Mouse (Mus musculus) megakaryocyte progenitor cell, adult 5-6 weeks (primary cell): ENCODE results near the gene Fxyd1. TPM values are rescaled to one million over a fixed set of nuclear protein-coding genes. Genes with fewer than 3 reads are reported as not detected.
A peak's percentile ranks its signal among the peaks of the same experiment; 100 is the strongest.

Experiments
- ATAC-seq: replicated peaks from 2 replicates; pipeline ENCODE4 v1.8.0; 2016; ENCODE audit warnings: mild to moderate bottlenecking, moderate TSS enrichment, inconsistent platforms; ENCODE audit not compliant: poor library complexity
- total RNA-seq, 2 experiments: library from RNA; stranded (forward) in 1 of 2; stranded (reverse) in 1 of 2; fragments of 157-497, 149-512 nt in 1 of 2; fragments of 200-1000 nt in 1 of 2; gene quantifications; 2 replicates each; pipeline versions ENCODE4 v1.2.3 to v1.2.4; 2015 to 2017

The Fxyd1 gene
- total RNA-seq, 2 experiments from 2014 or later = not detected

- no peak for ATAC-seq
These were observed 22.7 kb upstream of the Fxyd1 start for GRCm38 (mm10) chr7:31079670-31080069.

- ATAC-seq = peak; percentile 87
These were observed 21.0 kb upstream of the Fxyd1 start for GRCm38 (mm10) chr7:31077885-31078445.

- no peak for ATAC-seq
These were observed 20.5 kb upstream of the Fxyd1 start for GRCm38 (mm10) chr7:31077470-31077869.

GRCm38 (mm10) chr7:31076492-31076891 lies 19.5 kb upstream of the Fxyd1 start, which contains the start of gene Fxyd3:
Gene Fxyd3, minus strand, starts transcription at chr7:31076704.
- no peak for ATAC-seq

GRCm38 (mm10) chr7:31074713-31075069 lies 17.7 kb upstream of the Fxyd1 start:
- ATAC-seq = no peak

- no peak for ATAC-seq
These were observed 17.2 kb upstream of the Fxyd1 start for GRCm38 (mm10) chr7:31074061-31074712.

- no peak for ATAC-seq
These were observed 16.5 kb upstream of the Fxyd1 start for GRCm38 (mm10) chr7:31073546-31073945.

DNA sequence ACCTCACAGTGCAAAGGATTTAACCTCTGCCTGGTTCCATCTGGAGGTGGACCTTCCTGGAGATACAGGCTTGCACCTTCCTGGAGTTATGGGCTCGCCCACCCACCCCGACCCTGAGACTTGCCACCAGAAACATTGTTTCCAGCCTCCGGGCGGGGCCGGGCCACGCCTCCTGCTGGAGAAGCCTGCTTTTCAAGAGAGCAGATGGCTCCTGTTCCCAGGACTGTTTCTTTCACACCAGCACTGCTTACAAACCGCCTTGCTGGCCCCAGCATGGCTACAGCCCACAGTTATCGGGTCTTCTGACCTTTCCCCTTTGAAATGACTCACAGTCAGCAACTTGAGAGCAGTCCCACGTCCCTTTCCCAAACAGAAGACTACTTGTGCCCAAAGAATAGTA lies 15.3 kb upstream of the Fxyd1 start:
- ATAC-seq = no peak

DNA sequence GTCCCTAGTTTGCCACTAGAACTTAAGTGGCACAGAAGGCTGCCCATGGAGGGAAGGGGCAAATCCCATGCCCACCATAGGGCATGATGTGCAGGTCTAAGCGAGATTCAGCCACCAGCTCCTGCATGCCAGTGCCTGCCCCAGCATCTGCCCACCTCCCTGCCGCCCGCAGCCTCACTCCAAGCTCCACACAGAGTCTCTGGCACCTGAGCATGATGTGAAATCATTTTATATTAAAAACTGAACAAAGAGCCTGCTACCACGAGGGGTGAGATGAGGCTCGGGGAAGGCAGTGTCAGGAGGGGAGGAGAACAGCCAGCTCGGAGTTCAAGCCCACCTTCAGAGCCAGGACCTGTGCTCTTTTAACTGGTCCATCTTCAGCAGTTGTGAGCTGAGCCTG lies 13.3 kb upstream of the Fxyd1 start:
- ATAC-seq = no peak

GRCm38 (mm10) chr7:31069491-31069890 lies 12.5 kb upstream of the Fxyd1 start:
- no peak for ATAC-seq

GRCm38 (mm10) chr7:31067836-31068235 lies 10.8 kb upstream of the Fxyd1 start:
- ATAC-seq = no peak

GRCm38 (mm10) chr7:31063074-31063560 lies 6.1 kb upstream of the Fxyd1 start:
- ATAC-seq = no peak

DNA sequence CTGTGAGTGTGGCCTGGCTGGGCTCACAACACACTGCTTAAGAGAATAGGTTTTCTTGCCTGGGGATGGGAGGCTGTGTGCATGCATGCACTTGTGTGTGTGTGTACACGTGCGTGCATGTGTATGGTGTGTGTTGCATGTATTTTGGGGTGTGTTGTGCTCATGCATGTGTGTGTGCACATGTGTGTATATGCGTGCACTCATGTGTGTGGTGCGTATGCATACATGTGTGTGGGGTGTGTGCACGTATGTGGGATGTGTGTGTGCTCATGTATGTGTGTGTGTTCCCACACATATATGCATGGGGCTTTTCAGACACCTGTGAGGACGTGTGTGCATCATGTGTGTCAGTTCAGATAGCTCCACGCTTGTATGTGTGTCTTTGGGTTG lies 3.6 kb upstream of the Fxyd1 start:
- no peak for ATAC-seq

- ATAC-seq = no peak
These were observed 3.1 kb upstream of the Fxyd1 start for GRCm38 (mm10) chr7:31059919-31060620.

DNA sequence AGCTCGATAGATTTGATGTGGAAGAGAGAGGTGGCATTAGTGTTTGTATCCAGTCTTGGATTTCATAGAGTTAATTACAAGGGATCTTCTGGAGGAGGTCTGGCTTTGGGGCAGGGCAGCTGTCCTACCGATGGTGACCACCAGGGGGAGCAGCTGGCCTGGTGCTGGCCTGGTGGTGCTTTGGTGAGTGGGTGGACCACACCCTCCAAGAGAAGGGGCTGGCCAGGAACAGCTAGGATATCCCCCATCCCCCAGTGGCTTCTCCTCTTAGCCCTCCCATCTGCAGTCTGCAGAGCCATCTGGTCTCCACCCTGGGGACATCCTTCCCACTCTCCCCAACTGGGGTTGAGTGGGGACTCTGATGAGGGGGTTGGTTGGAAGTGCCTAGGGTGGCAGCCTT lies 2.1 kb upstream of the Fxyd1 start, which contains the start of gene Lgi4:
TSS of gene Lgi4 (plus strand) at position 235 of the 400 bp plus-strand sequence.
- peak; percentile 90 for ATAC-seq

- ATAC-seq = no peak
These were observed 1.2 kb upstream of the Fxyd1 start for GRCm38 (mm10) chr7:31058211-31058610.

- no peak for ATAC-seq
These were observed 731 bp upstream of the Fxyd1 start for GRCm38 (mm10) chr7:31057730-31058129.

- ATAC-seq = no peak
These were observed 551 bp downstream of the Fxyd1 start for GRCm38 (mm10) chr7:31056448-31056847.

DNA sequence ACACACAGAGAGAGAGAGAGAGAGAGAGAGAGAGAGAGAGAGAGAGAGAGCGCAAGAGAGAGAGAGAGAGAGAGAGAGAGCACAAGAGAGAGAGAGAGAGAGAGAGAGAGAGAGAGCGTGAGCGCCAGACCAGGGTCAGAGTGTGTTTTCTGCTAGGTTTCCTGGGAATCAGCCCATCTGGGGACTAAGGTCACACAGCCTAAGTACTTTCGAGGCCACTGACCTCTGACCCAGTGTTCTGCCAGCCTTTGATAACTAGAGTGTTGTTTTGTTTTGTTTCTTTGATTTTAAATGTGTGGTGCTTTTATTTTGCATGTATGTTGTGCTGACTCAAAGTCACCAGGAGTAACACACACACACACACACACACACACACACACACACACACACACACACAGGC lies 1.1 kb downstream of the Fxyd1 start:
- ATAC-seq = no peak

GRCm38 (mm10) chr7:31055354-31055824 lies 1.6 kb downstream of the Fxyd1 start:
- ATAC-seq = no peak

DNA sequence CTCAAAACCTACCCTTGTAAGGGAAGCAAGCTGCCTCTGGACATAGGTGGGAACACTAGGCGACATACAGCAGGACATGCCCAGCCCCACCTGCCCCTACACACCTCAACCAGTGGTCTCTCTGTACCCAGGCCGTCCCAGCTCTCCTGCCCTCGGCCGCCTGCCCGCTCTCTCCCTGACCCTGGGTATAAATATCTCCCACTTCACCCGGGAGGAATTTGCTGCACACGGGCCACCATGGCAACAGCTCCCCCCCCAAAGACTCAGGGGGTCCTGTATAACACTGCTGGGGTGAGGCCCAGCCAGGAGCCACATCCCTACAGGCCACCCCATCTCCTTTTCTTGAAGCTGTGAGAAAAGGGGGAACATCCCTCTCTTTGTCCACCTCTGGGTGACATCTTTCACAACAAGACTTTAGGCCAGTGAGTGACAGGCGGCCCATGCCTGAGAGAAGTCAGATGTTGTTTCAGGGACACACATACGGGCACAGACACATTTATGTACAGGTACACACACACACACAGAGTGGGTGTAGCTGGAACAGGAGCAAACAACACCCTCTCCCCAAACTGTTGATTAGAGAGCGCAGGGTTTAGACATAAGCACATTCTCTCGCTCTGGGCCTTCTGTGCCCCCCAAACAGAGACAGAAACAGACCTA lies 2.2 kb downstream of the Fxyd1 start:
- no peak for ATAC-seq
